Mouse (Mus musculus): ENCODE results near the gene Pik3r2.
A peak's percentile ranks its signal among the peaks of the same experiment; 100 is the strongest.
"Not testable (repeated sequence)": the region's sequence is repeated elsewhere in the genome, so short reads cannot be mapped to it uniquely, and the experiment has no call there.

The Pik3r2 gene

DNA sequence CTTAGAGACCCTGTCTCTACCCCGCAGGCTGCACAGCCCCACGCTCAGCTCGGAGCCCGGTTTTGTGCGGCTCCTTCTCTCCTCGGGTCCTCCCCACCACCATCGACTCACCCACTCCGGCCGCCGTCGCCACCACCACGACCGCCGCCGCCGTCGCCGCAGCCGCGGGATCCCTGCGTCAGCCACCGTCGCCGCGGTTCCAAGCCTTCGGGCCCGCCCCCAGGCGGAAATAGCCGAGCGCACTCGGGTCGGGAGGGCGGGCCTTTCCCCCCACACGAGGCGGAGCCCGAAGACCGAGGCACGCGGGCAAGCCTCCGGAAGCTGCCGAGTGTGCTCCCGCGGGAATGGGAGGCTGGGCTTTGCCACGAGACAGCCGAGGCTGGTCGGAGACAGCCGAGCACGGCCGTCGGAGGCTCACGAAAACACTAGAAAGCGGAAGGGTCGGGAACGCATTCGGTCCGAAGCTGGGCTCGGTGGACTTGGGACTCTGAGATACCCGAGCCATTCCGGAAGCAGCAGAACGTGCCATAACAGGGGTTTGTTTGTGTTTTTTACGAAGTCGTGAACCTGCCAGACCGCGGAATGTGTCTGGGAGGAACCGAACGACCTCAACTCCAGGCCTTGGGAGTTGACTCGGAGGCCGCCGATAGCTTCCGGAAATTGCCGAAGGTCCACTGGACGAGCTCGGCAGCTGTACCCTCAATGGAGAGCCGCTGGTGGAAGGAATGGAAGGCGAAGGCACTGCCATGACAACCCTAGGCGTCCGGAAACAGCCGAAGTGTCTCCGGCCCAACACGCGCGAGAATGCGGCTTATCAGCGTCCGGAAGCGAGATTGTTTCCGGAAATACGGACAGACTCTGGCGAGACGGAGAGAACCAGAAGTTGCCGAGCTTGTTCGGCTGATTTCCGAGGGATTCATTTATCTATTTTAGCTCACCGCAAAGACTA is at the start of gene Pik3r2:
Gene Pik3r2 (minus strand): TSS at position 218 of the 949 bp plus-strand sequence.
- DNase-seq: peak; percentile 100

DNA sequence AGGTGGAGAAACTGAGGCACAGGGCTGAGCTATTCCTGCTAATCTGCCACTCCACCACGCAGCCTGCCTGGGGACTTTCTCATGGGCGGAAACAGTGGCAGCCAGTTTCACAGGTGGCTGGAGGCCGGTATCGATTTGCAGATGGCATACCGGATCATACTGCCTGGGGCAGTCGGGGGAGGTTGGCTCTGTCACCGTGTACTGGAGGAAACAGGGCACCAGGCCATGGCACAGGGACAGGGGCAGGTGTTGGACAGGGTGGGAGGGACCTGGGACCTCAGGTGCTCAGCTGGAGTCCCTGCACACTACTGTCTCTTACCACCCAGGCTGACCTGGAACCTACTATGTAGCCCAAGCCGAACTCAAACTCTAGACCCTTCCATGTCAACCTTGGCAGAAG is 49.3 kb upstream of the Pik3r2 start:
- DNase-seq: no peak

DNA sequence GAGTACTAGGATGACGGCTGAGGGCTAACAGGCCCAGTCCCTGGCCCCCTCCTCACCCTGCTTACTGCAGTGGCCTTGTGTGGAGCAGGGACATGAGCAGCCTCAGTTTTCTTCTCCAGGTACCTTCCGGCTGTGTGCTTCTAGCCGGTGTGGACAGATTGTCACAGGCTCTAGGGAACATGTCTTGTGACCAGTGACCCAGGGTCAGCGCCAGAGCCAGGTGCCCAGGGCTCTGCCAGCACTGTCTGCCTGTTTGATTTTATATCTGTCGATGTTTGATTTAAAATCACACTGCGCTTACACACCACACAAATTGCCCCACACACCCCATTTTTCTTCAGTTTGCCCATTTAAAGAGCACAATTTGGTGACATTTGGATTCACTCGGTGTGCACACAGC is 47.3 kb upstream of the Pik3r2 start:
- no peak for DNase-seq

DNA sequence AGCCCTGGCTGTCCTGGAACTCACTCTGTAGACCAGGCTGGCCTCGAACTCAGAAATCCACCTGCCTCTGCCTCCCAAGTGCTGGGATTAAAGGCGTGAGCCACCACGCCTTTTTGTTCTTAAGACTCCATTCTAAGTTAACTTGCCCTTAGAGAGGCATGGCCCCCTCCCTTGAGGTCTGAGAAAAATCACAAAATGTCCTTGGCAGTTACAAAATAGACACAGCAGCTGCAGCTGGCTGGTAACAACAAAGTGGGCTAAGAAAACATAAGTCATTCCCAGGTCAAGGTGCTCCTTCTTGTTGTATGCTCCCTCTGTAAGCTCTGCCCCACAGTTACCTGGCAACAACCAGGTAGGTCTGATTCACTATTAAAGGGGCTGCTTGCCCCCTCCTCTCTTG is 46.1 kb upstream of the Pik3r2 start:
- not testable (repeated sequence) for DNase-seq

DNA sequence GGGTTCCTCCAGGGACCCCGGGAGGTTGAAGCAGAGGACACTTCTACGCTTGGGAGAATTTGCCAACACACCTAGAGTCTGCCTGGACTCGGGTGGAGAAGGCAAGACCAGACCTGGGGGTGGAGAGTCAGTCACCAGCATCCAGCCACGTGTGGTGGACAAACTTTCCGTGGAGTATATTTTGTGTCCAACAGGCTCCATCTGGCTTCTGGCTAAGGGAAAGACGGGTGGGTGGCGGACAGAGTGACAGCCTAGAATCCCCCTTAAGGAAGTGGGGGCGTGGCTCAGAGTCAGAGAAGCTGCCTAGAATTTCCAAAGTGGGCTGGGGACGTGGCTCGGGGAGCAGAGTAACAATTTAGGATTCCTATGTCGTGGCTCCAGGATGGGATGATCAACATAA is 45.5 kb upstream of the Pik3r2 start:
- DNase-seq: no peak

DNA sequence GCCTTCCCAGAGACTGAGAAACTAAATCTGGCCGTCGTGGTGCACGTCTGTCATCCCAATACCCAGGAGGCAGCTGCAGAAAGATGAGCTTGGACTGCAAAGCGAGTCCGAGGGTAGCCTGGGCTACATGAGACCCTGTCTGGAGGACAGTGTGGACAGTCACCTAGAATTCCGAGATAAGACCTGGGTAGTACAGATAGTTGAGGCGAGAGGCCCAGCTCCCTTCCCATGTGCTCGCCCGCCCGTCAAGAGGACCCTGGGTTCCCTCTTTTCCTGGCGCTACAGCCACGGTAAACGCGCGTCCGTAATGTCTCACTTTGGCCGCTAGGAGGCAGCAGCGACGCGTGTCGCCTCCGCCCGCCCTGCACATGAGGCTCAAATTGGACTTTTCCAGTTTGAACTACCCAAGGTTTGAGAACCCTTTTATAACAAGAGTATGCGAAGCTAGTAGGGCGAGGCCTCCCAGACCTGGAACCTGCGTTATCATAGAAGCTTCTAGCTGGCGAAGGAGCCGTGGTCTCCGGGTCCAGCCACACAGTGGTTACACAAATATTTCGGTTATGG is 45.0 kb upstream of the Pik3r2 start:
- peak; percentile 81 to 85 for DNase-seq

DNA sequence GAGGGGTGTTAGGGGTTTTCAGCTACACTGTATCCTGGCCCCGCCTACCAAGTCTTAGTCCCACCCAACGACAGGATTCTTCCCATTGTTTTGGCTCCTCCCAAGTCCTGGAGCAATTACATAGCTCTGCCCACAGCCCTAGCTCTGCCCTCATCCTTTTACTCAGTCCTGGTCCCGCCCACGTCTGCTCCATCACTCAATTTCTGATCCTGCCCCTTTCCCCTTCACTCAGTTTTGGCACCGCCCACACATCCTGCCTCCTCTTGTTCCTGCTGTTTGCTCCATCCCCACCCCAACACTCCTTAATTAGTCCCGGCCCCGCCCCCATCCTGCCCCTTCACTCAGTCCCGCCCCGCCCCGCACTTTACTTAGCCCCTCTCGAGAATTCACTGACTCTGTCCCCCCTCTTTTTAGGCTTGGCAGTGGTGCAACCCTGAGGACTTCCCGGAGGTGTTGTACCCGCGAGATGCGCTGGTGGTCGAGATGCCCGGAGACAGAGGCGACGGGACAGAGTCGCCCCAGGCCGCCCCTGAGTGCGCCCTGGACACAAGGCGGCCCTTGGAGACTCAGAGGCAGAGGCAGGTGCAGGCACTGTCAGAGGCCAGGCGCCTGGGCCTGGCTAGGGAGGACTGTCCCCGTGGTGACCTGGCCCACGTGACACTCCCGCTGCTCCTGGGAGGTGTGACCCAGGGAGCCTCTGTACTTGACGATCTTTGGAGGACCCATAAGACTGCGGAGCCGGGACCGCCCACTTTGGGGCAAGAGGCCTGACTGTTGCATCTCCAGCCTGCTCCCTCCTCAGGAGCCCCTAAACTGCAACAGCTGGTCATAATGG is 43.8 kb upstream of the Pik3r2 start:
- DNase-seq: no peak

DNA sequence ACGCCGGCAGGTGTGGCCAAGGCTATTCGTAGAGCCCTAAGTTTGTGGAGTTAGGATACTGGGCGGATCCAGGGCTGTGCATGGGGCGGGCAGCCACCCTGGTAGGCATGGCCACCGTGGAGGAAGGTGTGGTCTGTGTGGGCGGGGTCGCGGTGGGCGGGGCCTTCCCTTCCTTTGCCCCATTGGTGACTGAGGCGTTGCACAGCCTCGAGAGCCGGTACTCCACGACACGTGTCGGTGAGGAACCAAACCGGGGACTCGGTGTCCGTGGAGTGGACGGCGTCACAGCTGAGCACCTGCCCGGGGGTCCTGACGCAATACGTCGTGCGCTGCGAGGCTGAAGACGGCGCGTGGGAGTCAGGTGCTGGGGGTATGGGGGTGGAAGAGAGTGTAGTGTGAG is 40.2 kb upstream of the Pik3r2 start:
- DNase-seq: no peak

DNA sequence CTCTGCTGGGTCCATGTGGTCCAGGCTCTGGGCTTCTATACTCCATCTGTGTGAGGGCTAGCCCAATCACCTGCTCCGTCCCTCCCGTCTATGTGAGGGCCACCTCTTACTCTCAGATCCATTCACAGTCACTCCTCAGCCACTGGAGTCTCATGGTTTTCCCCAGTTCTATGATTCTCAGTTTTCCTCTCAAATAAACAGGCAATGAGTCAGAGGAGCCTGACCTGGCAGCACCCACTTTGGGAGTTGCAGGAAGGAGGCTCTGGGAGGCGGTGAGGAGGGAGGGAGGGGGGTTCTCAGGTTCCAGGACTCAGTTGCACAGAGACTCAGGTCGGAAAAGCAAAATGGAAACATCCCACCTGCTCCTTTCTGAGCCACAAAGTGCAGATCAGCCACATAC is 36.4 kb upstream of the Pik3r2 start:
- DNase-seq: no peak

DNA sequence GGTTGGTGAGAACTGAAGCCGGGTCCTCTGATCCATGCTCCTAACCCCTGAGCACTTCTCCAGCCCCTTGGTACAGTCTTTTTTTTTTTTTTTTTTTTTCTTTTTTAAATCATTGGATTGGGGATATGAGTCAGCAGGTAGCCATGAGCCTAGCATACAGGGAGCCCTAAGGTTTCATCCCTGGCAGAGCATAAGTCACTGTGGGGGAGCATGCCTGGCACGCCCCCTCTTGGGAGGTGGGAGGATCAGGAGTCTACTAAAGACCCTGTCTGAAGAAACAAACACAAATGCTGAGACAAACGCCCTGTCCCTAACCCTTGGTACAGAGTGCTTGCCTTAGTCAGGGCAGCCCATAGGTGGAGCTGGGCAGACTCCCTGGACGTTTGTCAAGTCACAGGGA is 35.5 kb upstream of the Pik3r2 start:
- no peak for DNase-seq

DNA sequence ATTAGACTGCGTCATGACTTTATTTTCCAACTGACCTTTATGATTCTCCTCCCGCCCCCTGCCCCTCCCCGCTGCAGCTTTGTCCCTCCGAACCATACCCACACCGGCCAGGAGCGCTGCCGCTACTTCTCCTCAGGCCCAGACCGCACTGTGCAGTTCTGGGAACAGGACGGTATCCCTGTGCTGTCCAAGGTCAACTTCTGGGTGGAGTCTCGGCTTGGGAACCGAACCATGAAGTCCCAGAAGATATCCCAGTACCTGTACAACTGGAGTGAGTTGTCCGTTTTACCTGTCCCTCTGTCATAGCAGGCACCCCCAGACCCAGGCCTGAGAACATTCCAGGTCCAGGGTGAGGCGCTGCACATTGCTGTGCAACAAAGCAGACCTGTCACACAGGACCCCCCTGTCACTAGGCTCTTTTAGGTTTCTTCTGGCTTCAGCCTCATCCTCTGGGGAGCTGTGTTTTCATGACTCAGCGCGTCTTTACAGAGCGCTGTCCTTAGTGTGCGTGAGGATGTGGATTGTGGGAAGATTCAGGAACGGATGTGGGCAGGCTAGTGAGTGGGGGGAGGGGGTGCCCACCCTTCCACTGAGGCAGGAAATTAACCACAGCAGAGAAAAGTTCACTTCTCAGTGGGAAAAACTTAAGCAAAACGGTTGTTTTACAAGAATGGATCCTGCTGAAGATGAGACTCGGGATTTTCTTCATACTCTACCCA is 34.6 kb upstream of the Pik3r2 start:
- no peak for DNase-seq

DNA sequence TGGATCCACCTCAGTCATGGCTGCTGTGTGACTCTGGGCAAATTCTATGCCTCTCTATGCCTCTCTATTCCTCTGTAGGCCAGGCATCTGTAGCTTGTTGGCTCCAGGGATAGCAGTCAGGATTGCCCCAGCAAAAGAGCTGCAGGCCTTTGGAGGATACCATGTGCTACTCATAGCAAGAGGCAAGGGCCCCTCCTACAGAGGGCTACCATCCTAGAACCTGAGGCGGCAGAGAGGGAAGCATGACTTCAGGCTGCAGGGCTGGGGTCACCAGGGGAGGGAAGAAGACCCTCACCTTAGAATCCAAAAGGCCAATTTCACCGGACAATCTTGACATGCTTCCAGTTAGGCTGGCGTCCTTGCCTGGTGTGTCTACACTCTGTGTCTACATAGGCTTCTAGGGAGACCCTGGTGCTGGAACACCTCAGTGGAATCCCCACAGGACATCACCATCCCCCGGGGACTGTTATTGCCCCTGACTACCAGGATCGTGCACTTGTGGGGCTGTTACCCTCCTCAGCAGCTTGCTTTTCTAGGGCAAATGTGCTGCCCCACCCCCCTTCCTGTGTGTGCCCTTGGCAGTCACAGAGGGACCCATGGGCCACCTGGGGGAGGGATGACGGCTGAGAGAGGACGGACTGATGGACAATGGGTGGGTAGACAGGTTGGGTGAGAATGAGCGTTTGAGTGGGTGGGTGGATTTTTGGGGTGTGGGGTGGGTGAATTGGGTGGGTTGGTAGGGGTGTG is 32.6 kb upstream of the Pik3r2 start:
- DNase-seq: no peak

DNA sequence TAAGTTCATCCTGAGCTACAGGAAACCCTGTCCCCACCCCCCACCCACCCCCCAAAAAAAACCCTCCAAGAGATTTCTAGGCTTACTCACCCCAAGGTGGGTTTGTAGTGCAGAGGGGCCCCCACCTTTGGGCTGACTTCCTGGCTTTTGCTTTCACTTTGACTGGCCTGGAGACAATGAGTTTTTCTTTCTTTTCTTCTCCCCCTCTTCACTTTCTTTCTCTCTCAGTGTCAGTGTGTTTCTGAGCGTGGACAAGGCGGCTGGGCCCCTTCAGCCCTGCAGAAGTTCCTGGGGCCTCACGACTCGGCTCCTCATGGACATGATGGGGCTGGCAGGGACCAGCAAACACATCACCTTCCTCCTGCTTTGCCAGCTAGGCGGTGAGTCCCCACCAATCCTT is 31.7 kb upstream of the Pik3r2 start, which contains the start of gene Il12rb1:
Gene Il12rb1 (plus strand): TSS at position 211 of the 400 bp plus-strand sequence.
- DNase-seq: no peak

DNA sequence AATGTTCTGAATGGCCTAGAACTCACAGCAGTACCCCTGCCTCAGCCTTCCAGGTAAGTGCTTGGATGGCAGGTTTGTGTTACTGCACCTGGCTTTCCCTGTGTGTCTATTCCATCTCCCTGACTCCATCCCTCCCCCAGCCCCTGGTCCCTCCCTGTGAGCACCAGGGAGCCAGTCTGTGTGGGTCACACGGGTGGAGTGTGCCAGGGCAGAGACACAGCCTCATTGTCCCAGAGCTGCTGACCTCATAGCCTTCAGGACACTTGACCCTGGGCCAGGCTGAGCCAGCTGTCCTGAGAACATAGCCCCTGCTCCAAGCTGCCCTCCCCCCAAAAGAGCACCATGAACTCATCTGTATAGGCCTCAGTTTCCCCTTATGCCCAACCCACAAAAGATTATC is 30.8 kb upstream of the Pik3r2 start:
- no peak for DNase-seq

DNA sequence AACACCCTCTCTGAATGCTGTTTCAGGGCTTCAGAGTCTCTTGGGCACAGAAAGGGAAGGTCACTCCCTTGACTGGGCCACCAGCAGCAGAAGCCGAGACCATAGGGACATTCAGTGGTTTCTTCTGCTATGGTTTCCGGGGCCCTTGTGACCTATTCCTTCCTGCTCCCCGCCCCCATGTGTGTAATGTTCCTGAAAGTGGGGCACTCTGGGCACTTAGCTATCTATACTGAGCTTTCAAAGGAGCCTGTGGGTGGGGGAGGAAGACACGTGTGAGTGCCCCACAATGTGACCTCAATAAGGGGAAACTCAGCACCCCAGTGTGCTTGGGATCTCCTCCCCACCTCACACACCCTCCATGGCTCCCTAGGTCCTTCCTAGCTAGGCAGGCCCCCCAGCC is 30.0 kb upstream of the Pik3r2 start:
- DNase-seq: no peak

DNA sequence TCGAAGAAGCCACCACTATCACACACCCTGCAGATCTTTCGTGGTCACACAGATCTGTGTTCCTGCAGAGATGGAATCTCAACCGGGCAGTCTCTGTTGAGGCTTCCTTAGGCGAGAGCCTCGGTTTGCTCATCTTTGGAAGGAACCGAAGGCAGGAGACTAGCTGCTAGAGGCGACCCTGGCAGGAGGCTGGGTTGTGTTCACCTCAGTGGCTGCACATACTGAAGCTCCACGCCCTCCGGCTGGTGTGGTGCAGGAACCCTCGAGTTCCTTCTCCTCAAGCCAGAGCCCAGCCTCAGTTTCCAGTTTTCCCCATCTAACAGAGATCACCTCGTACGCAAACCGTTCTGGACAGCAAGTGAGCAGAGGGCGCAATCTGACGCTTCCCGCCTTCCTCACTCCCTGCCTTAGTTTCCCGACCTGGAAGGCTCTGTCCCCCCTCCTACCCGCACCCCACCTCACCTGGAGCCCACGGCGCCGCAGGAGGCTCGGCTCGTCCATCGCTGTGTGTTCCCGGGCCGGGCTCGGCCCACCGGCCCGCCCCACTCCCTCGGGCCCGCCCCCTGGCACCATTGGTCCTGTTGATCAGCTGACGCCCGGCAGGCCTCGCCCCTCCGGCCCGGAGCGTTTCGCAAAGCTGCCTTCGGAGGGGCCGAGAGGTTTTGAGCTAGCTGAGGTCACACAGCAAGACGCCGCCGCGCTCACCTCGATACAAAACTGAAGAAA is 28.1 kb upstream of the Pik3r2 start, which contains the start of gene Mast3:
Gene Mast3 (minus strand): TSS at position 574 of the 726 bp plus-strand sequence.
- peak; percentile 90 to 93 for DNase-seq

DNA sequence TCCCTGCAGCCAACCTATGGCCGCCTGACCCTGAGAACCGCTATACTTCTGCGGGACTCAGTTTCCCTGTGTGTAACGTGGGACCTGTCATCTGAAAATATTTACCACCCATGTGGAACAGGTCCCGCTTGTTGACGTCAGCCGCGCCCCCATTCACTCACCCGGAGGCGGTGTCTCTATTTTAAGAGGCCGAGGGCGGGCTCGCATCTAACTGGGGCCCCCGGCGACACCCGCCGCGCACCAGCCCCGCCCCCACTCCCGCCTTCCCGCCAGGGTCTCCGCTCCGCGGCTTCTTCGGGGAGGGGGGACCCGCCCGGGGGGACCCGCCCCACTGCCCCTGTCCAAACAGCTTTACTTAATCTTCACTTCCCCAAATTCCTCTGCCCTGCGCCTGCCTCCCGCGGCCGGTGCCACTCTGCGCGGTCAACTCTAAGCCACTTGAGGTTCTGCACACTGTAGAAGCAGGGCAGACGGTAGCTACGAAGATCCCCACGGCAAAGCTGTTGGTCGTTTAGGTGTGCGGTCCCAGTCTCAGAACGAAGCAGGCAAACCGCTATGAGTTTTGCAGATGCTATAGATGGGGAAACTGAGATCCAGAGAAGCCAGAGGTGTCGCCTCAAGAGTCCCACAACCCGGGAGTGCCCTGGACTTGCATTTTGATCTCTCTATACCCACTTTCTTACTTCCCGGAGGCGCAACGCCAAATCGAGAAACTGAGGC is 27.4 kb upstream of the Pik3r2 start:
- peak in 1 of 2 experiments; percentile 58 for DNase-seq

DNA sequence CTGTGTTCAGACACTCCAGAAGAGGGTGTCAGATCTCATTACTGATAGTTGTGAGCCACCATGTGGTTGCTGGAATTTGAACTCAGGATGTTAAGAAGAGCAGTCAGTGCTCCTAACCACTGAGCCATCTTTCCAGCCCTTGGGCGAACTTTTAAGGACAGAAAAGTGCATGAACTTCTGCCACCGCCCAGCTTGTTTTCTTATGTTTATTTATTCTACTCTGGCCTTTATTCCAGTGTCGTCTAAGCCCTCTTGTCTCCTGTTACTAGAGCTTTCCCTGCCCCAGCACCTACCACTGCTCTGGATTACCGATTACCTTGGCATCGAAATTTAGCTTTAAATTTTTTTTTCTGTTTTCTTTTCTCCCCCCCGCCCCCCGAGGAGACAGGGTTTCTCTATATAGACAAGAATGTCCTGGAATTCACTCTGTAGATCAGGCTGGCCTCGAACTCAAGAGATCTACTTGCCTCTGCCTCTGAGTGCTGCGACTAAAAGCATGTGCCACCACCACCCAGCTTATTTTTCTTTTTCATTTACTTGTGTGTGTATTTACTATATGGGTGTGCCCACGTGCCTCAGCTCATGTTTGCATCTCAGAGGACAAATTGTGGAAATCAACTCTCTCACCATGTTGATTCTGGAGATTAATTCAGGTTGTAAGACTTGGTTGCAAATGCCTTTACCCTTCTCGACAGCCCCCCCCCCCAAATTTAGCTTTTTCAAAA is 26.4 kb upstream of the Pik3r2 start:
- no peak for DNase-seq

DNA sequence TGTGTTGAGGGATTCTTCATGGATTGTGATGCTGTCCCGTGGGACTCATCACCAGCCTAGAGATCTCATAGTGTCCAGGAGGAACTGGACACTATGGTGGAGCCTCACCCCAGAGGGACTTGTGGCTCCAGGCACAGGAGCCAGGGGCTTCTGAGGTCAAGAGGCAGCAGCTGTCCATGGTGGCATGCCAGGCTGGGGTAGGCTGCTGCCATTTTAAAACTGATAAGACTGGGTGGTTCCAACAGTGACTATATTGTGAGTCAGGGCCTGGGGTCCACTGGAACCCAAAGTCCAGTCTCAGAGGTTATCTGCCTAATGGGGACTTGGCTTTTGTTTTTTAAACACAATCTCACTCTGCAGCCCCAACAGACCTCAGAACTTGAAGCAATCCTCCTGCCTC is 25.3 kb upstream of the Pik3r2 start:
- DNase-seq: no peak

DNA sequence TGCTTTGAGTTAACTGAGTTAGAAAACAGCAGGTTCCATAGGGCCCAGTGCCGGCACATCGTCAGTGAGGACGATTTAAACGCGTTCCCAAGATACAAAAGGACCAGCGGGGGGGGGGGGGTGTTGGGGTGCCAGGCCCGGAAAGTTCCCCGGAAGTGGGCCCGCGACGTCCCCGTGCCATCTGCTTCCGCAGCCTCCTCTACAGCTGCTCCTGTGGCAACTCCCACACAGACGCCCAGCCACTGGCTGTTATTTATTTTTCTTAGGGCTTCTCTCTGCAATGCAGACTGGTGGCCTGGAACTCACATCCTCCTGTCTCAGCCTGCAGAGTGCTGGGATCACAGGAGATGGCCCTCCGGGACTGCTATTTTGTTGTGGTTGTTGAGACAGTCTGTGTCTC is 24.6 kb upstream of the Pik3r2 start:
- DNase-seq: no peak
